Mouse (Mus musculus): ENCODE data around the gene Dnajc5g. TPM values are rescaled to one million over a fixed set of nuclear protein-coding genes. Genes with fewer than 3 reads are reported as not detected.

Gene Dnajc5g
- total RNA-seq, 2 experiments from 2014 or later = not detected

Other genes with a start within 250 kb of the Dnajc5g start
- gene Tmem214, start 238.3 kb upstream of the Dnajc5g start, total RNA-seq (2021) = 10 to 100 TPM; 60.4 to 60.8 TPM
- 10 to 100 TPM; 13.0 to 14.5 TPM for gene Agbl5, start 217.6 kb upstream of the Dnajc5g start, total RNA-seq (2021)
- gene Ost4, start 198.5 kb upstream of the Dnajc5g start, total RNA-seq (2021) = 100 to 1,000 TPM in 1 of 2 experiments, 10 to 100 TPM in 1; 92.7 to 101 TPM
- 1 to 10 TPM; 2.5 to 3.4 TPM for gene Emilin1, start 192.9 kb upstream of the Dnajc5g start, total RNA-seq (2021)
- 10 to 100 TPM; 12.3 to 15.5 TPM for gene Khk, start 184.9 kb upstream of the Dnajc5g start, total RNA-seq (2021)
- 10 to 100 TPM; 14.5 to 16.7 TPM for gene Cgref1, start 160.7 kb upstream of the Dnajc5g start, total RNA-seq (2021)
- 100 to 1,000 TPM; 126 to 131 TPM for gene Preb, start 145.9 kb upstream of the Dnajc5g start, total RNA-seq (2021)
- gene Tcf23, start 137.6 kb upstream of the Dnajc5g start, total RNA-seq (2021) = under 1 TPM; 0.09 to 0.12 TPM
- 10 to 100 TPM; 69.4 to 78.9 TPM for gene Atraid, start 58.0 kb upstream of the Dnajc5g start, total RNA-seq (2021)
- gene Slc5a6, start 57.4 kb upstream of the Dnajc5g start, total RNA-seq (2021) = 10 to 100 TPM; 14.2 to 15.3 TPM
- gene Cad, start 51.5 kb upstream of the Dnajc5g start, total RNA-seq (2021) = 10 to 100 TPM; 16.9 to 18.0 TPM
- gene Slc30a3, start 2.0 kb downstream of the Dnajc5g start, total RNA-seq (2021) = 10 to 100 TPM; 78.9 to 86.5 TPM
- not detected for gene Trim54, start 10.4 kb downstream of the Dnajc5g start, total RNA-seq (2021)
- not detected for gene Ucn, start 32.5 kb downstream of the Dnajc5g start, total RNA-seq (2021)
- gene Mpv17, start 48.0 kb downstream of the Dnajc5g start, total RNA-seq (2021) = 10 to 100 TPM; 55.0 to 59.0 TPM
- 1 to 10 TPM; 1.6 to 2.8 TPM for gene Gm29609, start 73.6 kb downstream of the Dnajc5g start, total RNA-seq (2021)
- 10 to 100 TPM; 50.8 to 77.4 TPM for gene Gtf3c2, start 73.9 kb downstream of the Dnajc5g start, total RNA-seq (2021)
- 10 to 100 TPM; 76.8 to 83.9 TPM for gene Snx17, start 86.9 kb downstream of the Dnajc5g start, total RNA-seq (2021)
- gene Eif2b4, start 87.1 kb downstream of the Dnajc5g start, total RNA-seq (2021) = 10 to 100 TPM; 46.8 to 56.7 TPM
- gene Zfp513, start 96.0 kb downstream of the Dnajc5g start, total RNA-seq (2021) = 10 to 100 TPM; 25.7 to 31.5 TPM
- 10 to 100 TPM; 77.0 to 77.2 TPM for gene Ppm1g, start 114.4 kb downstream of the Dnajc5g start, total RNA-seq (2021)
- 10 to 100 TPM; 83.5 to 88.5 TPM for gene Nrbp1, start 134.6 kb downstream of the Dnajc5g start, total RNA-seq (2021)
- not detected for gene Gm9970, start 134.9 kb downstream of the Dnajc5g start, total RNA-seq (2021)
- 1 to 10 TPM; 2.0 to 3.1 TPM for gene Krtcap3, start 145.4 kb downstream of the Dnajc5g start, total RNA-seq (2021)
- gene Ift172, start 184.8 kb downstream of the Dnajc5g start, total RNA-seq (2021) = 10 to 100 TPM; 72.9 to 81.8 TPM
- gene Fndc4, start 189.8 kb downstream of the Dnajc5g start, total RNA-seq (2021) = 100 to 1,000 TPM; 172 to 175 TPM
- gene Gckr, start 191.2 kb downstream of the Dnajc5g start, total RNA-seq (2021) = under 1 TPM in 1 of 2 experiments, not detected in 1; 0.31 TPM

Data from layer of hippocampus, postnatal 25 days (tissue).